Mouse (Mus musculus) limb, embryonic 11.5 days (tissue): Measurements from ENCODE around the gene Minos1. TPM values are rescaled to one million over a fixed set of nuclear protein-coding genes. Genes with fewer than 3 reads are reported as not detected.

Experiments
- ATAC-seq: fragments of 200-750 bp; cut with Nextera tagmentation; 2 replicates; pipeline ENCODE4 v1.8.0; 2017; ENCODE audit warnings: low read depth; ENCODE audit not compliant: insufficient number of reproducible peaks, low FRiP score, low TSS enrichment
- DNase-seq: peaks from one replicate; pipeline ENCODE4 v3.0.0-alpha.2; 2015; ENCODE audit warnings: low spot score
- H3K27ac ChIP-seq: fragments of 300-500 bp; sonication (generic); replicated peaks from 2 replicates; pipeline ENCODE4 v1.5.1; 2014; ENCODE audit warnings: low read depth, mild to moderate bottlenecking, low read length
- H3K27me3 ChIP-seq: fragments of 300-500 bp; sonication (generic); 2 replicates; pipeline ENCODE4 v1.6.1; 2014; ENCODE audit warnings: mild to moderate bottlenecking, low read length, mixed read lengths; ENCODE audit not compliant: control insufficient read depth, insufficient read depth
- H3K36me3 ChIP-seq: fragments of 300-500 bp; sonication (generic); 2 replicates; pipeline ENCODE4 v1.6.1; 2014; ENCODE audit warnings: mild to moderate bottlenecking, low read length, moderate library complexity, mixed read lengths; ENCODE audit not compliant: control insufficient read depth, insufficient read depth
- H3K4me1 ChIP-seq: fragments of 300-500 bp; sonication (generic); 2 replicates; pipeline ENCODE4 v1.6.1; 2014; ENCODE audit warnings: low read length, mixed read lengths; ENCODE audit not compliant: control insufficient read depth, insufficient read depth
- H3K4me2 ChIP-seq: fragments of 300-500 bp; sonication (generic); 2 replicates; pipeline ENCODE4 v1.6.1; 2014; ENCODE audit warnings: low read depth, mild to moderate bottlenecking, moderate library complexity; ENCODE audit not compliant: severe bottlenecking
- H3K4me3 ChIP-seq: fragments of 300-500 bp; sonication (generic); 2 replicates; pipeline ENCODE4 v1.5.1; 2014; ENCODE audit warnings: low read depth, low read length
- H3K9ac ChIP-seq: fragments of 300-500 bp; sonication (generic); 2 replicates; pipeline ENCODE4 v1.6.1; 2014; ENCODE audit warnings: mild to moderate bottlenecking, low read length
- H3K9me3 ChIP-seq: fragments of 300-500 bp; sonication (generic); 2 replicates; pipeline ENCODE4 v1.6.1; 2016; ENCODE audit warnings: low read length; ENCODE audit not compliant: control insufficient read depth
- WGBS: fragments of 180-500 bp; shearing (Covaris S2); extraction: QIAGEN DNeasy Blood & Tissue Kit; methylation state at CpG from one replicate; pipeline ENCODE4 v1.1.7; 2014; 5-methylcytosine and 5-hydroxymethylcytosine counted together
- polyA plus RNA-seq: library from polyadenylated mRNA; unstranded; fragments of >200 nt; fragmentation: Nextera tagmentation; extraction: Ambion mirVana; gene quantifications from 2 replicates; pipeline ENCODE4 v1.2.1, GENCODE M21; 2014

Minos1 gene
- polyA plus RNA-seq, 1 experiment from 2014 or later: 456 TPM

GRCm38 (mm10) chr4:139078726-139079125 lies 52.2 kb downstream of the Minos1 start:
- DNase-seq (peak; percentile 39), ATAC-seq (no peak)
- Histone ChIP-seq H3K36me3 (no peaks in the 10 kb centered on the region; the same call in 1 of the 2 replicates), H3K27me3 (peaks cover 36% of the 10 kb centered on the region), H3K9ac (no peak overlapping the region), H3K4me2 (no peak overlapping the region), H3K4me3 (no peak overlapping the region), H3K27ac (no peak overlapping the region), H3K4me1 (peaks cover 17% of the 10 kb centered on the region), H3K9me3 (no peaks in the 10 kb centered on the region)
- WGBS: 15% methylated on average over 4 of the region's 4 CpGs

GRCm38 (mm10) chr4:139078313-139078712 lies 52.6 kb downstream of the Minos1 start:
- no peak for ATAC-seq
- no peak overlapping the region for H3K4me2 ChIP-seq
- H3K9me3 ChIP-seq: no peaks in the 10 kb centered on the region
- H3K9ac ChIP-seq: no peak overlapping the region
- 34% methylated on average over 2 of the region's 2 CpGs for WGBS
- no peak for DNase-seq
- H3K36me3 ChIP-seq: no peaks in the 10 kb centered on the region; the same call in 1 of the 2 replicates
- H3K27me3 ChIP-seq: peaks cover 40% of the 10 kb centered on the region
- no peak overlapping the region for H3K27ac ChIP-seq
- peaks cover 15% of the 10 kb centered on the region for H3K4me1 ChIP-seq
- H3K4me3 ChIP-seq: no peak overlapping the region

GRCm38 (mm10) chr4:139075915-139076314 lies 55.0 kb downstream of the Minos1 start:
- DNase-seq (no peak), ATAC-seq (no peak)
- Histone ChIP-seq H3K27ac (no peak overlapping the region), H3K9me3 (no peaks in the 10 kb centered on the region), H3K4me3 (no peak overlapping the region; the same call in 1 of the 2 replicates), H3K27me3 (peaks cover 48% of the 10 kb centered on the region), H3K4me2 (peak overlapping the region; percentile 95), H3K9ac (no peak overlapping the region), H3K4me1 (peaks cover 12% of the 10 kb centered on the region; the same call in 1 of the 2 replicates), H3K36me3 (no peaks in the 10 kb centered on the region)
- 15% methylated on average over 5 of the region's 5 CpGs for WGBS

GRCm38 (mm10) chr4:139075041-139075711 lies 55.7 kb downstream of the Minos1 start, which contains the start of gene Htr6:
Gene Htr6, minus strand, starts transcription at chr4:139075570.
- Histone ChIP-seq H3K36me3 (no peaks in the 10 kb centered on the region), H3K9ac (peak within 1 kb of the TSS; percentile 47; the same call in 1 of the 2 replicates), H3K27ac (no peak within 1 kb of the TSS), H3K4me3 (peak within 1 kb of the TSS; percentile 48), H3K4me2 (peak within 1 kb of the TSS; percentile 95), H3K4me1 (peaks cover 12% of the 10 kb centered on the region; the same call in 1 of the 2 replicates), H3K27me3 (peaks cover 51% of the 10 kb centered on the region), H3K9me3 (no peaks in the 10 kb centered on the region)
- WGBS: under 1% methylated on average over 72 of the region's 77 CpGs
- ATAC-seq (no peak), DNase-seq (peak; percentile 51)

GRCm38 (mm10) chr4:139074060-139074459 lies 56.9 kb downstream of the Minos1 start:
- no peak overlapping the region for H3K4me2 ChIP-seq
- no peaks in the 10 kb centered on the region for H3K9me3 ChIP-seq
- WGBS: 18% methylated on average over 29 of the region's 29 CpGs
- no peak overlapping the region for H3K4me3 ChIP-seq
- peaks cover 51% of the 10 kb centered on the region for H3K27me3 ChIP-seq
- H3K27ac ChIP-seq: no peak overlapping the region
- DNase-seq (no peak), ATAC-seq (no peak)
- H3K9ac ChIP-seq: no peak overlapping the region
- H3K36me3 ChIP-seq: no peaks in the 10 kb centered on the region
- peaks cover 12% of the 10 kb centered on the region; the same call in 1 of the 2 replicates for H3K4me1 ChIP-seq

- Histone ChIP-seq H3K4me3 (no peak overlapping the region), H3K27me3 (peaks cover 10% of the 10 kb centered on the region), H3K36me3 (no peaks in the 10 kb centered on the region), H3K27ac (no peak overlapping the region), H3K9me3 (no peaks in the 10 kb centered on the region), H3K4me2 (no peak overlapping the region), H3K9ac (no peak overlapping the region), H3K4me1 (no peaks in the 10 kb centered on the region)
- DNase-seq: no peak
- WGBS: 42% methylated on average over 4 of the region's 4 CpGs
- no peak for ATAC-seq
Observed at GRCm38 (mm10) chr4:139068287-139068686, 62.6 kb downstream of the Minos1 start.

- H3K4me3 ChIP-seq: no peak overlapping the region
- H3K4me1 ChIP-seq: no peaks in the 10 kb centered on the region
- no peaks in the 10 kb centered on the region for H3K36me3 ChIP-seq
- no peak for DNase-seq
- ATAC-seq: no peak
- H3K4me2 ChIP-seq: no peak overlapping the region
- H3K27ac ChIP-seq: no peak overlapping the region
- 91% methylated on average over 5 of the region's 5 CpGs for WGBS
- no peak overlapping the region for H3K9ac ChIP-seq
- no peaks in the 10 kb centered on the region for H3K27me3 ChIP-seq
- no peaks in the 10 kb centered on the region for H3K9me3 ChIP-seq
Observed at GRCm38 (mm10) chr4:139064831-139065230, 66.1 kb downstream of the Minos1 start.

- H3K9me3 ChIP-seq: no peaks in the 10 kb centered on the region
- H3K27me3 ChIP-seq: no peaks in the 10 kb centered on the region
- H3K27ac ChIP-seq: no peak overlapping the region
- H3K4me3 ChIP-seq: no peak overlapping the region
- ATAC-seq: no peak
- H3K9ac ChIP-seq: no peak overlapping the region
- H3K4me2 ChIP-seq: no peak overlapping the region
- WGBS: 5% methylated on average over 7 of the region's 7 CpGs
- no peaks in the 10 kb centered on the region for H3K4me1 ChIP-seq
- DNase-seq: peak; percentile 90
- H3K36me3 ChIP-seq: no peaks in the 10 kb centered on the region
Observed at GRCm38 (mm10) chr4:139059569-139059968, 71.3 kb downstream of the Minos1 start.
